Mouse (Mus musculus) gastrocnemius, postnatal 4 days (tissue): ENCODE results near the gene Csf3r. TPM values are rescaled to one million over a fixed set of nuclear protein-coding genes. Genes with fewer than 3 reads are reported as not detected.
"Not testable (repeated sequence)": the region's sequence is repeated elsewhere in the genome, so short reads cannot be mapped to it uniquely, and the experiment has no call there.

Experiments
- DNase-seq, 2 experiments: peaks; one replicate each; pipeline ENCODE4 v3.0.0; 2021 to 2022; ENCODE audit warnings: low spot score in 2 of 2, mixed read lengths in 2 of 2
- long read RNA-seq, 2 experiments: library from polyadenylated mRNA; stranded (forward); transcript quantifications; one replicate each; pipeline ENCODE4 v2.0.0; 2021
- total RNA-seq, 2 experiments: library from RNA; stranded (reverse); gene quantifications; 2 replicates each; pipeline ENCODE4 v1.2.3; 2021

Csf3r gene
- total RNA-seq, result under 1 TPM; 0.29 to 0.93 TPM
- long read RNA-seq, experiment 1, partial matches to known transcripts, result 0 of 1 reads
- long read RNA-seq, experiment 1, other reads (novel, unspliced or antisense), result 0 of 1 reads
- long read RNA-seq, experiment 2, partial matches to known transcripts, result 0 of 2 reads
- long read RNA-seq, experiment 2, other reads (novel, unspliced or antisense), result 2 of 2 reads

- DNase-seq, result no peak
Observed at GRCm38 (mm10) chr4:126024303-126024900, at the start of gene Csf3r. Gene Csf3r, plus strand, starts transcription at chr4:126024550.

GRCm38 (mm10) chr4:125977768-125978167, 46.6 kb upstream of the Csf3r start:
- no peak for DNase-seq

GRCm38 (mm10) chr4:125983279-125983678, 41.1 kb upstream of the Csf3r start:
- no peak for DNase-seq

GRCm38 (mm10) chr4:125985703-125986102, 38.6 kb upstream of the Csf3r start:
- DNase-seq, result not testable (repeated sequence)

GRCm38 (mm10) chr4:125987071-125987470, 37.3 kb upstream of the Csf3r start:
- DNase-seq, result no peak

GRCm38 (mm10) chr4:125989061-125989460, 35.3 kb upstream of the Csf3r start:
- no peak for DNase-seq

GRCm38 (mm10) chr4:125990143-125990542, 34.2 kb upstream of the Csf3r start:
- peak; percentile 57 to 64 for DNase-seq

GRCm38 (mm10) chr4:125992206-125992605, 32.1 kb upstream of the Csf3r start:
- no peak for DNase-seq

GRCm38 (mm10) chr4:125992906-125993305, 31.4 kb upstream of the Csf3r start:
- no peak for DNase-seq

- peak in 1 of 2 experiments; percentile 26 for DNase-seq
Observed at GRCm38 (mm10) chr4:125996576-125996975, 27.8 kb upstream of the Csf3r start.

GRCm38 (mm10) chr4:125997826-125998225, 26.5 kb upstream of the Csf3r start:
- DNase-seq, result no peak

GRCm38 (mm10) chr4:126001311-126002199, 22.8 kb upstream of the Csf3r start:
- no peak for DNase-seq

- DNase-seq, result no peak
Observed at GRCm38 (mm10) chr4:126017676-126018332, 6.5 kb upstream of the Csf3r start.

GRCm38 (mm10) chr4:126018966-126019538, 5.3 kb upstream of the Csf3r start:
- DNase-seq, result no peak

GRCm38 (mm10) chr4:126025801-126026200, 1.5 kb downstream of the Csf3r start:
- DNase-seq, result no peak

- DNase-seq, result no peak
Observed at GRCm38 (mm10) chr4:126027980-126028379, 3.6 kb downstream of the Csf3r start.

GRCm38 (mm10) chr4:126029042-126029441, 4.7 kb downstream of the Csf3r start:
- DNase-seq, result no peak

- no peak for DNase-seq
Observed at GRCm38 (mm10) chr4:126030705-126031104, 6.4 kb downstream of the Csf3r start.

GRCm38 (mm10) chr4:126035413-126035812, 11.1 kb downstream of the Csf3r start:
- no peak for DNase-seq

- peak; percentile 68 to 87 for DNase-seq
Observed at GRCm38 (mm10) chr4:126046851-126047585, 22.7 kb downstream of the Csf3r start, which contains the start of gene Mrps15. Gene Mrps15, plus strand, starts transcription at chr4:126046925.
